Mouse (Mus musculus) cerebellum, adult 11 months (tissue): Measurements from ENCODE around the gene Xk.
"Not testable (repeated sequence)": the region's sequence is repeated elsewhere in the genome, so short reads cannot be mapped to it uniquely, and the experiment has no call there.

Experiments
- DNase-seq: peaks from one replicate; pipeline ENCODE4 v3.0.0; 2022

The Xk gene

DNA sequence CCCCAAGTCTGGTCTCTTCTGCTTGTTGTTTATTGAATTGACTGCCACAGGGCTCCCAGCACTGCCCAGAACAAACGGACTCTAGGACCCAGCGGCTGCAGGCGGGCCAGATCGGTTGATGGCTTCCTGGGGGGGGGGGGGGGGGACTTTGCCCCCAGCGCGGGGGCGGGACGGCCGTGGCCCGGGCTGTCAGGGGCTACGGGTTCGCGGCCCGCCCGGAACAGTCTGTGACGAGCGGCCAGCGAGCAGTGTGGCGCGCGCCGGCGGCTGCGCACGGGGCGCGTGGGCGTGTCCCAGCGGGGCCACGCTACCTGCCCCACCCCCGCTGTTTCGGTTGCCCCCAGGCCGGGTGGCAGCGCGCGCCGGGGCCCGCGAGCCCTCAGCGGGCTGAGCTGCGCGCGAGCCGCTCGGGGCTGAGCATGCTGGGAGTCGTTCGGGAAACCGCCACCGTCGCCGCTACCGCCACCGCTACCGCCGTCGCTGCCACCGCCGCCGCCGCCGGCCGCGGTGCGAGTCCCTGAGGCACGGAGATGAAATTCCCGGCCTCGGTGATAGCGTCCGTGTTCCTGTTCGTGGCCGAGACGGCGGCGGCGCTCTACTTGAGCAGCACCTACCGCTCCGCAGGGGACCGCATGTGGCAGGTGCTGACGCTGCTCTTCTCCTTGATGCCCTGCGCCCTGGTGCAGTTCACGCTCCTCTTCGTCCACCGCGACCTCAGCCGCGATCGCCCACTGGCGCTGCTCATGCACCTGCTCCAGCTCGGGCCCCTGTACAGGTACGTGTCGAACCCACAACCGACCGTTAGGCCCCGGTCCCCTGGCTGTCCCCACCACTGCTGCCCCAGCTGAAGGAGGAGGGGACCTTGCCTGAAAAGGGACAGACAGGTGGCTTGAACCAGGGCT is at the start of gene Xk:
Xk (plus strand) TSS at position 297 of the 902 bp plus-strand sequence.
- DNase-seq: peak; percentile 56

DNA sequence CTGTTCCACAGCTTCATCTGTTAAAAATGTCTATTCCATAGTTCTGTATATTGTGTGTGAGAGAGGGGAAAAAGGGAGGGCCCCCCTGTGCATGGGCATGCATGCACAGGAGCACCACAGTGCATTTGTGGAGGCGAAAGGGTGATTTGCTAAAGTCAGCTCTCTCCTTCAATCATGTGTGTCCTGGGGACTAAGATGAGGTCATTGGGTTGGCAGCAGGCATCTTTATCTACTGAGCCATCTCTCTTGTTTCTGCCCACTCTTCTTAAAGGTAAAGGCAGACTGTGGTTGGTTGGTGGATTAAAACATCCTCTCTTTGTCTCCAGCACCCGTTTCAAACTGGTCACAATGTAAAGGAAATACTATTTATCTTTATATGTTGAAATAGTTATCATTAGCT is 45.5 kb upstream of the Xk start:
- DNase-seq: no peak

- DNase-seq: peak; percentile 54
Observed at GRCm38 (mm10) chrX:9240737-9241591, 31.6 kb upstream of the Xk start.

- DNase-seq: no peak
Observed at GRCm38 (mm10) chrX:9243381-9243864, 29.1 kb upstream of the Xk start.

- no peak for DNase-seq
Observed at GRCm38 (mm10) chrX:9244603-9245336, 27.8 kb upstream of the Xk start.

- DNase-seq: no peak
Observed at GRCm38 (mm10) chrX:9248911-9249310, 23.6 kb upstream of the Xk start.

DNA sequence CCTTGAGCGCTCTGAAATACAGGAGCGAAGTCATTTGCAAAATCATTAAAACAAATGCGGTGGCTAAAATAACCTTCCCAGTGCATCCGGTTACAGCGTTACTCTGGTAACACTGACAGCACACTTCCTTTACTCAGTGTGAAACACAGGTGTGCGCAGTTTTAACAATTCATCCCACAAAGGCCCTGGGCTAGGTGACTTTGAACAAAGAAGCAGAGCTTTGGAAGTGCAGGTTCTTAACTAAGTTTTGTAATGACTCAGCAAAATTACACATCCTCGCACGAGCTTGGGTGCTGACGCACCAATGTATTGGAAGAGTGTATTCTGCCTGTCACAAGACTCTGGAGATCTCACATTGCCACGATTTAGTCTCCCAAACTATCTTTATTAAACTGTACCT is 18.6 kb upstream of the Xk start:
- no peak for DNase-seq

GRCm38 (mm10) chrX:9254901-9255300 is 17.7 kb upstream of the Xk start:
- DNase-seq: no peak

GRCm38 (mm10) chrX:9256766-9257165 is 15.8 kb upstream of the Xk start, which contains the start of gene Gm14862:
Gene Gm14862 (minus strand): TSS chrX:9256899.
- no peak for DNase-seq

DNA sequence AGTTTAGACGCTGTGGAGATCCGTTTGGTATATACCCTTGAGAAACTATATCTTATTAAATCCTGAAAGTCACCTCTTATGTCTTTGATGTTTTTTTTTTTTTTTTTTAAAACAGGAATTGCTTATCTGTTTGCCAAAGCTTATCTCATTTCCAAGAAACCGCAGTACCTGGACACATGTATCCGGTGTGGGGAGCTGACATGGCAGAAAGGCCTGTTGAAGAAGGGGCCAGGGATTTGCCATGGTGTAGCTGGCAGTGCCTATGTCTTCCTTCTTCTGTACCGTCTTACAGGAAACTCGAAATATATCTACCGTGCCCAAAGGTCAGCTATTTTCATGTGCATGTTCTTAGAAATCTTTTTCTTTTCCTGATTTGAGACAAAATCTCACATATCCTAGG is 14.7 kb upstream of the Xk start:
- DNase-seq: no peak

DNA sequence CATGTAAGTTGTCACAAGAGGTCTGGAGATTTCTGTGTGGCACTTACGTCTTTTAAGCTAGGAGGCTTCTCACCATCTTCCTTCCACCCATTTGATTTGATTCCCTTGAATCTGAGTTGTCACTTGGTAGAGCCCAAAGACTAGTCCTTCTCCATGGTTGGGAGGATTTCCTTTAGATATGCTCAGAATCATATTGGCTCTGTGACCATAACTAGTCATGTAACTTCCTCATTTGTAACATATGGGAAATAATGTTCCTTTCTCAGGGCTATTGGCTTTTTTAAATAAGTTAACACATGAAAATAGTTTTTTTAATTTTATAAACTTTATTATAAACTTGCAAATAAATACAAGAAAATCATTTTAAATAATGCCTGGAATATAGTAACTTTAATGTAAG is 13.3 kb upstream of the Xk start:
- no peak for DNase-seq

DNA sequence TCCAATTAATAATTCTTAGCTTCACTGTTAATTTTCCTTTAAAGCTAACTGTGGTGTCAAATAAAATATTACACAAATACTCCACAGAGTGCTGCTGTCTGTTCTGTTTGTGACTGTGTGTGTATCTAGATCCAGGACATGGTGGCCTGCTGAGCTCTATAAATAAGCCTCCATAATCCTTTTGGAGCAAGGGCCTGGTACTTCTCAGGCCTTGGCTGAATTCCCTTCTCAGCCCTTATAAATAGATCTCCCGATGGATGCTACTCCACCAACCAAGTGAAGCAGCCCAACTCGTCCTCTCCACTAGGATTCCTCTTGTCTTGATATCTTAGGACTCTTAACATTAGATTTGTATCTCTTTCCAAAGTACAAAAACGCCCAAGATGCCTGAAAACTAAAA is 1.4 kb upstream of the Xk start:
- DNase-seq: peak; percentile 45

GRCm38 (mm10) chrX:9271947-9272459 is 553 bp upstream of the Xk start:
- no peak for DNase-seq

GRCm38 (mm10) chrX:9273377-9274002 is 934 bp downstream of the Xk start:
- no peak for DNase-seq

DNA sequence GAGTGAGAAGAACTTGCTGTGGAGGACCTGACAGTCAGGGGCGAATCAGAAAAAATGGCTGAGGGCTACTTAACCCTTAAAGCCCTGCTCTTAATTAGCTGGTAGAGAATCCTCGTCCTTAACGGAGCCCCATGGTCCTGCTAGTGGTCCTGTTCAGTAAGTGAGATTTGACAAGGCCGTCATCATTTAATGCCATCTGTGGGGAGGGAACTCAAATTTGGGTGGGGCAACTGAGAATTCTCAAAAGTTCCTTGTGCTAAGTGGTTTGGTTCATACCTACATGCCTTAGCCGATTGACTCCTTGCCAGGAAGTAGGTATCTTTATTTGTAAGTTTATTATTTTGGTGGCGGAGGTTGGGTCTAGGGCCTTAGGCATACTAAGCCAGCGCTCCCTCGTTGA is 1.8 kb downstream of the Xk start:
- no peak for DNase-seq

DNA sequence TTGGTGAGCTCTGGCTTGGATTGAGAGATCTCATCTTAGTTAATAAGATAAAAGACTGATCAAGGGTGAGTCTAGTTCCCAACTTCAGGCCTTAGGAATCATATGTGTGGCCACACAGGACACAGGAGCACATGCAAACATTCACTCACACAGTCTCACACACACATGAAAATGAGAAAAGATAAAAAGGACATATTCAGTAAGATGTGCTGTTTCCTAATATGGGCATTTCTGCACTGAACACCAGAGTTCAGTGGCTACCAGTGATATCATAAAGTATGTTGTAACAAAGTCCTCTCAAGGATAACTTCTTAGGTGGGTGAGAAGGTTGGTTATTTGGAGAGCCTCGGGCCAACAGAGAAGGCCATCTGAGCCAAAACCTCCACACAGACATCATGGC is 10.9 kb downstream of the Xk start, which contains the start of gene H2al1m:
H2al1m (plus strand) TSS at position 301 of the 400 bp plus-strand sequence.
- not testable (repeated sequence) for DNase-seq

DNA sequence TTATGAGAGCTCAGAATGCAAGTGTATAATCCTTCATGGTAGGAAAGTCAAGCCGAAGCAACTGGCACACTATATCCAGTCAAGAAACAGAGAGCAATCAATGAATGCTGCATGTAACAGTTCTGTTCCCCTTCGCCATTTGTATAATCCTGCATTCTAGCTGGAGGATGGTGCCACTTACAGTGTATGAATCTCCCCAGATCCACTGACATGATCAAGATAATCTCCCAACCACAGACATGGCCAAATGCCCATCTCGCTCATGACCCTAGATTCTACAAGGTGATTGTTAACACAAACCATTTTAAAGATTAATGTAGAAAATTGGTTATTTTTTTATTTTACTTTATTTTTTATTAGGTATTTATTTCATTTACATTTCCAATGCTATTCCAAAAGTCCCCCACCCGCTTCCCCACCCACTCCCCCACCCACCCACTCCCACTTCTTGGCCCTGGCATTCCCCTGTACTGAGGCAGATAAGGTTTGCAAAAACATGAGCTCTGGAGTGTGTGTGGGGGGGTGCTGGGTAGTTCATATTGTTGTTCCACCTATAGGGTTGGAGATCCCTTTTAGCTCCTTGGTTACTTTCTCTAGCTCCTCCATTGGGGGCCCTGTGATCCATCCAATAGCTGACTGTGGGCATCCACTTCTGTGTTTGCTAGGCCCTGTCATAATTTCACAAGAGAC is 20.7 kb downstream of the Xk start:
- DNase-seq: not testable (repeated sequence)

GRCm38 (mm10) chrX:9298413-9298864 is 25.9 kb downstream of the Xk start:
- DNase-seq: no peak

- no peak for DNase-seq
Observed at GRCm38 (mm10) chrX:9302791-9303190, 30.2 kb downstream of the Xk start.

DNA sequence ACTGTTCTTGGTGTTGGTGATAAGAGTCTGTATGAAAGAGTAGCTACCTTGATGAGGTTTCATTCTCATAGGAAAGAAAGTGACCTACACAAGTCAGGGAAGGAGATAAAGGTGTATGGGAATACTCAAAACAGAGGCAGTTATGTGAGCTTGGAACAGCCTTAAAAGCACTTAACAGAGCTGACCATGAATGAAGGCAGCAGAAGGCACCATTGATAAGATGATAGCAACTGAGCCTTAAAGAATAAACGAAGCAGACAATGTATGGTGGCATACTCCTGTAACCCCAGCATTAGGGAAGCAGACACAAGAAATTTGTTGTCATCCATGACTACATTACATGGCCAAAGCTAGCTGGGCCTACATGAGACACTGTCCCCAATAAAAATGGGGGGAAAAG is 30.9 kb downstream of the Xk start:
- no peak for DNase-seq

- not testable (repeated sequence) for DNase-seq
Observed at GRCm38 (mm10) chrX:9316457-9316856, 43.9 kb downstream of the Xk start.
